Comparison of ENCODE assay signal across 10 mouse cellular contexts in the genomic region with DNA sequence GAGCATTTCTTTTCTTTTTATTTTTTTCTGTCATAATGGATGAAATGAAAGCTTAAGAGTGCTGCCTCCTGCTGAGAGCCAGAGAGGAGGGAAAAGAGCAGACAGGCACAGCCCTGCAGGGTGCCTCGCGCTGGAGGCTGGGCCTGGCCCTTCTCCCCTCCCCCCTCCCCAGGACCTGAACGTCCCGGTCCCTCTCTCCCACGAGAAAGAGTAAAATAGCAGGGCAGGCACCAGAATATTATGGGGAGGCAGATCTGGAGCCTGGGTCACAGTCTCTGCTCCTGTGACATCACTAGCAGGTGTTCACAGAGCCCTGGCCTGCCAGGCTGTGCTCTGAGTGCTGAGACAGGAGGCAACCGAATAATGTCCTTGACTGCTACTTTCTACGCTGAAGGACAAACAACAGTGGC.
DNase-seq lines count a peak whose midpoint lies in the region; ATAC-seq and TF ChIP-seq lines count a peak whose summit lies in the region.
"Had no signal": no experiment of that assay in that cellular context is flagged by ENCODE, and none has a peak within 500 bp of the region (broad histone marks: within the 10 kb centered on the region; RNA-seq: fewer than 3 reads in every experiment).

No protein-coding gene starts in this region.

- H3K9me3 ChIP-seq in lung, postnatal 0 days (ENCODE audit: low read length): no peaks in the 10 kb centered on the region
- no peaks in the 10 kb centered on the region for H3K9me3 ChIP-seq in hindbrain, embryonic 13.5 days
- H3K9me3 ChIP-seq in stomach, embryonic 14.5 days (ENCODE audit: control insufficient read depth, low read depth, low read length): no peaks in the 10 kb centered on the region

- H3K4me3 ChIP-seq in lung, postnatal 0 days (ENCODE audit: low read depth, low read length): no peak overlapping the region
- H3K4me3 ChIP-seq in hindbrain, embryonic 13.5 days: no peak overlapping the region
- no peak overlapping the region for H3K4me3 ChIP-seq in stomach, embryonic 14.5 days (ENCODE audit: low read depth, low read length)

- no peak overlapping the region for H3K27ac ChIP-seq in lung, postnatal 0 days (ENCODE audit: low read length)
- peak overlapping the region; percentile 69; the same call in 1 of the 2 replicates for H3K27ac ChIP-seq in hindbrain, embryonic 13.5 days
- H3K27ac ChIP-seq in stomach, embryonic 14.5 days (ENCODE audit: low read length): peak overlapping the region; percentile 52; the same call in 1 of the 2 replicates

- peak; percentile 17 for TF ChIP-seq CTCF in lung, postnatal 0 days (IDR thresholded peaks at IDR 0.05)

- H3K9ac ChIP-seq in lung, postnatal 0 days (replicated peaks; ENCODE audit: low read depth): no peak overlapping the region
- H3K9ac ChIP-seq in hindbrain, embryonic 13.5 days: no peak overlapping the region
- H3K9ac ChIP-seq in stomach, embryonic 14.5 days (replicated peaks; ENCODE audit: low read depth, low read length): no peak overlapping the region

- no peak overlapping the region for H3K4me2 ChIP-seq in lung, postnatal 0 days (replicated peaks; ENCODE audit: low read depth, low read length)
- no peak overlapping the region for H3K4me2 ChIP-seq in hindbrain, embryonic 13.5 days
- H3K4me2 ChIP-seq in stomach, embryonic 14.5 days (replicated peaks; ENCODE audit: low read depth, low read length): no peak overlapping the region; the same call in 1 of the 2 replicates

- no peaks in the 10 kb centered on the region for H3K27me3 ChIP-seq in lung, postnatal 0 days (replicated peaks; ENCODE audit: insufficient read depth, low read length)
- H3K27me3 ChIP-seq in hindbrain, embryonic 13.5 days: peaks cover 36% of the 10 kb centered on the region; the same call in 1 of the 2 replicates
- no peaks in the 10 kb centered on the region for H3K27me3 ChIP-seq in stomach, embryonic 14.5 days (ENCODE audit: control insufficient read depth, insufficient read depth, low read length)

- WGBS in lung, postnatal 0 days: 19% methylated on average over 7 of the region's 7 CpGs
- WGBS in hindbrain, embryonic 13.5 days: 7% methylated on average over 7 of the region's 7 CpGs
- 11% methylated on average over 7 of the region's 7 CpGs for WGBS in stomach, embryonic 14.5 days

- no peak for ATAC-seq in lung, postnatal 0 days
- no peak for ATAC-seq in hindbrain, embryonic 13.5 days (ENCODE audit: low FRiP score)
- no peak for ATAC-seq in stomach, embryonic 14.5 days (ENCODE audit: insufficient number of reproducible peaks, insufficient read depth, low FRiP score, low read depth)
- ATAC-seq in monocyte, adult 5-6 weeks (replicated peaks; ENCODE audit: insufficient number of reproducible peaks, low FRiP score, low TSS enrichment, poor library complexity, severe bottlenecking): no peak

- H3K4me1 ChIP-seq in lung, postnatal 0 days (ENCODE audit: insufficient read depth, low read depth, low read length): peaks cover 7% of the 10 kb centered on the region; the same call in 1 of the 2 replicates
- peaks cover 29% of the 10 kb centered on the region for H3K4me1 ChIP-seq in hindbrain, embryonic 13.5 days (replicated peaks)
- H3K4me1 ChIP-seq in stomach, embryonic 14.5 days (ENCODE audit: control insufficient read depth, insufficient read depth, low read length): peaks cover 29% of the 10 kb centered on the region

- peak; percentile 24 for DNase-seq in embryo, embryonic 11.5 days (ENCODE audit: low read depth, low spot score)
- DNase-seq in embryo, embryonic 11 days: no peak
- no peak for DNase-seq in lung, postnatal 0 days (ENCODE audit: low spot score)
- DNase-seq in lung, postnatal 25 days (ENCODE audit: low spot score): no peak
- no peak for DNase-seq in gastrocnemius, postnatal 4 days (ENCODE audit: low spot score in 2 of 2)
- DNase-seq: cerebellum, adult 11-12 months; kidney, adult 11 months had no signal

- TF ChIP-seq EP300 in lung, postnatal 0 days (IDR thresholded peaks at IDR 0.05): no peak

- H3K36me3 ChIP-seq in lung, postnatal 0 days (ENCODE audit: insufficient read depth, low read length): no peaks in the 10 kb centered on the region
- no peaks in the 10 kb centered on the region for H3K36me3 ChIP-seq in hindbrain, embryonic 13.5 days
- H3K36me3 ChIP-seq in stomach, embryonic 14.5 days (ENCODE audit: control insufficient read depth, insufficient read depth, low read length): no peaks in the 10 kb centered on the region
